Mouse (Mus musculus) kidney, adult 2 months (tissue): ENCODE results near the gene Arg2.

Experiments
- CTCF ChIP-seq: fragments of 200-500 bp; conservative IDR thresholded peaks from 2 replicates; pipeline ENCODE4 v1.5.1; 2011; ENCODE audit warnings: low read depth, mild to moderate bottlenecking, control low read depth, low read length, moderate library complexity, mixed read lengths; ENCODE audit not compliant: insufficient read depth, insufficient read length
- POLR2A ChIP-seq: fragments of 200-500 bp; IDR thresholded peaks from one replicate; pipeline ENCODE4 v1.6.1; 2011; ENCODE audit warnings: low read depth, low read length, control low read depth

DNA sequence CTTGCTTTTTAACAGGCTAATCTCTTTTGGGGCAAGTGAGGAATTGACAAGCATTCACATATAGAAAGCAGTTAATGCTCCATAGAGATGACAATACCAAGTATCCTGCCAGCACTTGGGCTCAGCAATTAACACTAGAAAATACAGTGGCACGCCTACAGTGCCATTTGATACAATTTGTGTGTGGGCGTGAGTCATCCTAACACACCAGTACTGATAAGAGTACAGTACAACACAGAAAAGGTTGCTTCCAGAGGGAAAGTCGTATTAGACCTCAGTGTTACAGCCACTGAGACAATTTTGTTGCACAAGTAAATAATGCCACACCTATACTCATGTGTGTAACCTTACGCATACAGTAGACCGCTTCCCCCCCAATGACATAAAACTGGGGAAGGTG is 66.5 kb downstream of the Arg2 start:
- TF ChIP-seq CTCF (no peak), POLR2A (no peak)
